Mouse (Mus musculus) hindbrain, postnatal 0 days (tissue): ENCODE results near the gene Tm4sf4. TPM values are rescaled to one million over a fixed set of nuclear protein-coding genes. Genes with fewer than 3 reads are reported as not detected.

Source experiments
- ATAC-seq: fragments of 200-750 bp; cut with Nextera tagmentation; 2 replicates; pipeline ENCODE4 v1.8.0; 2017; ENCODE audit warnings: mild to moderate bottlenecking, moderate TSS enrichment, moderate library complexity
- DNase-seq: peaks from one replicate; pipeline ENCODE4 v3.0.0-alpha.2; 2015; ENCODE audit warnings: low spot score
- H3K27ac ChIP-seq: fragments of 300-500 bp; sonication (generic); 2 replicates; pipeline ENCODE4 v1.5.1; 2014; ENCODE audit warnings: mild to moderate bottlenecking
- H3K27me3 ChIP-seq: fragments of 300-500 bp; sonication (generic); 2 replicates; pipeline ENCODE4 v1.6.1; 2014; ENCODE audit warnings: low read length, mixed read lengths; ENCODE audit not compliant: insufficient read depth
- H3K36me3 ChIP-seq: fragments of 300-500 bp; sonication (generic); 2 replicates; pipeline ENCODE4 v1.6.1; 2014; ENCODE audit warnings: low read length, mixed read lengths; ENCODE audit not compliant: insufficient read depth
- H3K4me1 ChIP-seq: fragments of 300-500 bp; sonication (generic); 2 replicates; pipeline ENCODE4 v1.6.1; 2014; ENCODE audit warnings: antibody characterized with exemption, low read length, mixed read lengths; ENCODE audit not compliant: insufficient read depth
- H3K4me2 ChIP-seq: fragments of 300-500 bp; sonication (generic); 2 replicates; pipeline ENCODE4 v1.6.1; 2014; ENCODE audit warnings: low read depth, mild to moderate bottlenecking, low read length, moderate library complexity, mixed read lengths
- H3K4me3 ChIP-seq: fragments of 300-500 bp; sonication (generic); 2 replicates; pipeline ENCODE4 v1.5.1; 2014; ENCODE audit warnings: low read length
- H3K9ac ChIP-seq: fragments of 300-500 bp; sonication (generic); replicated peaks from 2 replicates; pipeline ENCODE4 v1.6.1; 2014; ENCODE audit warnings: mild to moderate bottlenecking, low read length, moderate library complexity, mixed read lengths
- H3K9me3 ChIP-seq: fragments of 300-500 bp; sonication (generic); 2 replicates; pipeline ENCODE4 v1.6.1; 2016; ENCODE audit warnings: low read length, mixed read lengths
- CTCF ChIP-seq: IDR thresholded peaks from 2 replicates; pipeline ENCODE4 v1.5.1; 2016; ENCODE audit warnings: antibody characterized with exemption, control low read depth, low read depth
- WGBS: fragments of 180-500 bp; shearing (Covaris S2); extraction: QIAGEN DNeasy Blood & Tissue Kit; methylation state at CpG from one replicate; pipeline ENCODE4 v1.1.7; 2014; 5-methylcytosine and 5-hydroxymethylcytosine counted together
- polyA plus RNA-seq: library from polyadenylated mRNA; unstranded; fragments of >200 nt; fragmentation: Nextera tagmentation; extraction: Ambion mirVana; gene quantifications from 2 replicates; pipeline ENCODE4 v1.2.1, GENCODE M21; 2015
- total RNA-seq: library from RNA; depleted of rRNA; stranded (reverse); fragments of >200 nt; gene quantifications from 2 replicates; pipeline ENCODE4 v1.2.3, GENCODE M21; 2014

The Tm4sf4 gene
- total and polyA plus RNA-seq, 2 experiments from 2014 or later = 0.19 TPM; not detected in 1

DNA sequence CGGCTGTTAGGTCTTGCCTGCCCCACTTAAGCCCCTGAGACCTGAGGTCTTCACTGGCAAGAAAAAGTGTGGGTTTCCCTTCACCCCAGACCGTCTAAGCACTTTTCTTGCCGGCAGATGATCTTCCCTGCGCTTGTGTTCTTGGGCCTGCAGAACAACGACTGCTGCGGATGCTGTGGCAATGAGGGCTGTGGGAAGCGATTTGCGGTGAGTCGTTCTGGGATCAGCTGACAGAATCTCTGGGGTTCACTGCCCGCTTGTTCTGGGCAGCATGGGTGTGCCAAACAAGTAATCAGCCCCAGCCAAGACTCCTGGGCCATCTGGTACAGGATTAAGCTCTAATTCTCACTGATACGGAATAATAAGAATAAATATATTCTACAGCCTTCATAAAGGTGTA is 1.2 kb downstream of the Tm4sf4 start:
- WGBS = 79% methylated on average over 11 of the region's 11 CpGs

DNA sequence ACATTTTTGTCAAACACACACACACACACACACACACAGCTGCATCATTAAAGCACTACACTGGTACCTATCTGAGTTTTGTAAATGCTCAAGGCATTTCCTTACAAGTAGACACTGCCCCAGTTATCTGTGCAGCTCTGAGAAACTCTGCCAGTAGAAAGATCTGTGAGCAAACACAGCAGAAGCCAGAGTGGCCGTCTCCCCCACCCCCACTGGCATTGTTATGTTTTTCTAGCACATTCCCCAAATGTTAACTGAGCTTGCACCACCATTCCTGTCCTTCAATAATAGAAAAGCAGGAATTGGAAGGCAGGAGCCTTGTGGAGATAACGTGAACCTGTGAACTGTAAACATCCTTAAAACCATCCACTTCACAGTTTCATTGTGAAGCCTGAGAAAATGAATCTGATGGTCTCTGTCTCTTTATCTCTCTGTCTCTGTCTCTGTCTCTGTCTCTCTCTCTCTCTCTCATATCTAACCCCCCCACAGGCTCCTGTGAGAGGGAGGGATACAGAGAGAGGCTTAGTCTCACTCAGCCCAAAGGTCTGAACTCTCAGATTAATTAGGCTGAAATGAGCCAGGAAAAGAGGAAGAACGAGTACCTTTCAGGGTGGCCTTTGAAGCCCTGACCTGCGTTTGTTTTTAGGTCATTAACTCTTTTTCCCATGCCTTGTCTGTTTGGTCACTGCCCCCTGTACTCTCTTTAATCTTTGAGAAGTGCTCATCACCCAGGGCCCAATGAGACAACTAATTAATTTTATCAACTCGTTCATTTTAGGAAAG is 3.8 kb downstream of the Tm4sf4 start:
- Histone ChIP-seq H3K9me3 (no peaks in the 10 kb centered on the region), H3K27me3 (no peaks in the 10 kb centered on the region), H3K4me2 (no peak overlapping the region), H3K36me3 (no peaks in the 10 kb centered on the region), H3K27ac (no peak overlapping the region), H3K4me1 (no peaks in the 10 kb centered on the region), H3K4me3 (no peak overlapping the region), H3K9ac (no peak overlapping the region)
- TF ChIP-seq CTCF = no peak
- WGBS = 59% methylated on average over 5 of the region's 5 CpGs
- no peak for ATAC-seq
- no peak for DNase-seq

More for the DNA sequence above, 1.2 kb downstream of the Tm4sf4 start:
- no peaks in the 10 kb centered on the region for H3K27me3 ChIP-seq
- no peak overlapping the region for H3K27ac ChIP-seq
- H3K4me2 ChIP-seq = no peak overlapping the region
- H3K4me3 ChIP-seq = no peak overlapping the region
- TF ChIP-seq CTCF = no peak
- no peaks in the 10 kb centered on the region for H3K4me1 ChIP-seq
- no peak for DNase-seq
- H3K9me3 ChIP-seq = no peaks in the 10 kb centered on the region
- no peak for ATAC-seq
- H3K36me3 ChIP-seq = no peaks in the 10 kb centered on the region
- no peak overlapping the region for H3K9ac ChIP-seq

DNA sequence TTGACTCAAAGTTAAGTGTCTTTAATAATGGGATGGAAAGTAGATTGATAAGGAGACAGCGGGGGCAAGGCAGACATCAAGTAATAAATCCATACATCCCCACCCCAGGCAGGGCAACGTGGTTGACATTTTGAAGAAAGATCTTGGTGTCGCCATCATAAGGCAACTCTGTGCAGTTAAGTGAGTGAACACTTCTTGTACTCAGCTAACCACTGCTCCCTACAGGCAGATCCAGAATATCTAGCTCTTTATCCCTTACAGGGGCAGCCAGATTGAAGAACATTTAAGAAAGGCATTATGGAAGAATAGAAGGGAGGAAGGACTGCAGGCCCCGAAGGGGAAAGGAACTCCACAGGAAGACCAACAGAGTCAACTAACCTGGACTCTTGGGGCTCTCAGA is 4.4 kb downstream of the Tm4sf4 start:
- DNase-seq = no peak
- no peaks in the 10 kb centered on the region for H3K27me3 ChIP-seq
- peak; percentile 32; the same call in 1 of the 2 replicates for TF ChIP-seq CTCF
- WGBS = 85% methylated on average over 4 of the region's 4 CpGs
- H3K4me3 ChIP-seq = no peak overlapping the region
- no peak for ATAC-seq
- H3K4me2 ChIP-seq = no peak overlapping the region
- no peak overlapping the region for H3K9ac ChIP-seq
- no peaks in the 10 kb centered on the region for H3K36me3 ChIP-seq
- H3K27ac ChIP-seq = no peak overlapping the region
- no peaks in the 10 kb centered on the region for H3K9me3 ChIP-seq
- H3K4me1 ChIP-seq = no peaks in the 10 kb centered on the region

DNA sequence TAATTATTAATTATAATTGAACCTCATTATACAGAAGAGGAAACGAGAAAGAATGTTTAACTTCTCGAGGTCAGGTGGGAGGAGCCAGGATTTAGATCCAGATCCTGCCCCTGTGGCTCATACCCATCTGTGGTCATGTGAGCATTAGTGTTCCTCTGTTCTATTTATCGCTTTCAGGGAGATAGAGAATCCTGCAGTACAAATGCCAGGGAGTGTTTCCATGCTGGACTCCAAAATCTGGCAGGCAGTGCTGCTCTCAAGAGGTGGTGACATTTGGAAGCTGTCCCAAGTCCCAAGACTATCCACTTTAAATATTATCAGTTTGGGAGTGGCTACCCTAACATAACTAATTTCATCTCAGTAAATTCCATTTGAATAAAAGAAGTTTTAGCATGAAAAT is 6.6 kb downstream of the Tm4sf4 start:
- no peak for ATAC-seq
- DNase-seq = no peak
- no peaks in the 10 kb centered on the region for H3K9me3 ChIP-seq
- H3K4me1 ChIP-seq = no peaks in the 10 kb centered on the region
- no peak overlapping the region for H3K4me3 ChIP-seq
- no peaks in the 10 kb centered on the region for H3K36me3 ChIP-seq
- 67% methylated on average over 3 of the region's 3 CpGs for WGBS
- no peaks in the 10 kb centered on the region for H3K27me3 ChIP-seq
- no peak for TF ChIP-seq CTCF
- H3K4me2 ChIP-seq = no peak overlapping the region
- no peak overlapping the region for H3K9ac ChIP-seq
- H3K27ac ChIP-seq = no peak overlapping the region

DNA sequence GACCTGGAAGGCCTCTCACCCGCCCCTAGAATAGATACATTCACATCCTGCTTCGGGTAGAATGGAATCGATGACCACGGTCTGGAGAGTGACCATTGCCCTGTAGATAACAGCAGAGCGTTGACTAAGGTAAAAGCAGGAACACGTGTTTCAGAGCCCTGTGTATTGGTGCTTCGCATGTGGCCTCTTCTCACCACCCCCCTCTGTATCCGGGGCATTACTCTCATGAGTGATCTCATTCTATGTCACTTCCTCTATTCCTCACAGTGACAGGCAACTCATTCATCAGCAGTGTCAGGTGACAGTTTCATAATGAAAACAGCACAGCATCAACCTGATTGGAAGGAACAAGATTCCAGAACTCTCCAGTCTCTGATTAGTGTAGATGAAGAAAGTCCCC is 10.2 kb downstream of the Tm4sf4 start:
- ATAC-seq (no peak), DNase-seq (no peak)
- WGBS = 82% methylated on average over 8 of the region's 8 CpGs
- Histone ChIP-seq H3K27me3 (no peaks in the 10 kb centered on the region), H3K4me3 (no peak overlapping the region), H3K27ac (no peak overlapping the region), H3K9ac (no peak overlapping the region), H3K4me1 (no peaks in the 10 kb centered on the region), H3K9me3 (no peaks in the 10 kb centered on the region), H3K4me2 (no peak overlapping the region), H3K36me3 (no peaks in the 10 kb centered on the region)
- no peak for TF ChIP-seq CTCF

DNA sequence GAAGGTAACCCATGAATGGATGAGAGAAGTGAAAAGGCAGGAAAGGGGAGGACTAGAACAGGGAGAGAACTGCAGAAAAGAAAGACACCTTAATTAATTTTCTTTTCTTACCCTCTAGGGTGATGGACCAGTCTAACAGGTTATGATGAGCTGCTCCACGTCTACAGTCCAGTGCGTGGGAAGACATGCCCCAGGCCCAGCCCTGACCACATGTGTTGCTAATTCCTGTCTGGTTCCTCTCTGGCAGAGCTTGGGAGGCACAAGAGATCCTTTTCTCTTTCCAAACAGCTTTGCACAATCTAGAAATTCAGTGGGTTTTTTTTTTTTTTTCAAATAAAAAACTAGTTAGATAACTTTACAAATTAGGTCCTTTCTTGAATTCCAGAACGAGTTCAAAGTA is 15.8 kb downstream of the Tm4sf4 start:
- 77% methylated on average over 3 of the region's 3 CpGs for WGBS
- H3K36me3 ChIP-seq = no peaks in the 10 kb centered on the region
- no peak overlapping the region for H3K4me2 ChIP-seq
- H3K4me3 ChIP-seq = no peak overlapping the region
- ATAC-seq (no peak), DNase-seq (no peak)
- no peaks in the 10 kb centered on the region for H3K4me1 ChIP-seq
- no peaks in the 10 kb centered on the region for H3K27me3 ChIP-seq
- H3K9ac ChIP-seq = no peak overlapping the region
- H3K9me3 ChIP-seq = no peaks in the 10 kb centered on the region
- TF ChIP-seq CTCF = no peak
- no peak overlapping the region for H3K27ac ChIP-seq

DNA sequence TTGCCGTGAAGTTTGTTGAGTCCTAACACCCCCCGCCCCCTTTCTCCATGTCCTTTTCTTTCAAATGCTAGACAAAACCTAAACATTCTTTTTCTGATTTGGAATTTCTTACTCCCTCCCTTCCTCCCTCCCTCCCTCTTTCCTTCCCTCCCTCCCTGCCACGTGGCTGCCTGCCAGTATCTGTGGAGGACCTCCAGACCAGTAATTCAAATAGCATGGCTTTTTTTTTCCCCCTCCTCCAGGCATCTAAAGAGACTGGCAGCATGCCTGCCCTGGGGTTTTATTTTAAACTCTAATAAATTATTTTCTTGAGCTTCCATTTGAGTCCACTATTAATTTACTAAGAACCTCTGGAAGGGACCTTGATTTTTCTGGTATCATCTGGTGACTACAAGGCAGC is 20.6 kb downstream of the Tm4sf4 start:
- no peaks in the 10 kb centered on the region for H3K9me3 ChIP-seq
- H3K4me1 ChIP-seq = no peaks in the 10 kb centered on the region
- H3K27ac ChIP-seq = no peak overlapping the region
- no peaks in the 10 kb centered on the region for H3K27me3 ChIP-seq
- WGBS = 46% methylated on average over 3 of the region's 3 CpGs
- no peaks in the 10 kb centered on the region for H3K36me3 ChIP-seq
- ATAC-seq = no peak
- H3K4me3 ChIP-seq = no peak overlapping the region
- no peak for TF ChIP-seq CTCF
- no peak overlapping the region for H3K9ac ChIP-seq
- DNase-seq = peak; percentile 62
- no peak overlapping the region for H3K4me2 ChIP-seq
